In genomic region chr17:80018976-80019541, GRCm38 (mm10) we compare ENCODE assay signal across 8 mouse cellular contexts. TPM values are rescaled to one million over a fixed set of nuclear protein-coding genes. Genes with fewer than 3 reads are reported as not detected.
DNase-seq lines count a peak whose midpoint lies in the region; ATAC-seq and TF ChIP-seq lines count a peak whose summit lies in the region.

No protein-coding gene starts in this region.

- TF ChIP-seq POLR2A in kidney, adult 2 months (IDR thresholded peaks at IDR 0.05; ENCODE audit: low read depth, low read length) = no peak

- peak overlapping the region; percentile 26 for H3K4me2 ChIP-seq in forebrain, postnatal 0 days (ENCODE audit: low read depth)

- DNase-seq in adrenal gland, adult 2 months = peak; percentile 58
- no peak for DNase-seq in adrenal gland, postnatal 4 days (ENCODE audit: low spot score in 2 of 2)
- DNase-seq in R1 (ENCODE audit: low read depth, low spot score) = peak; percentile 55
- DNase-seq in forebrain, postnatal 0 days = peak; percentile 42
- peak; percentile 35 for DNase-seq in kidney, adult 2 months
- peak; percentile 38 for DNase-seq in lung, postnatal 14 days
- DNase-seq in testis, postnatal 10 days (ENCODE audit: low spot score) = peak; percentile 62
- DNase-seq in frontal cortex, adult 2 months (ENCODE audit: extremely low spot score in 1 of 2, low spot score in 1 of 2) = no peak

- H3K4me3 ChIP-seq in forebrain, postnatal 0 days (ENCODE audit: low read depth, low read length) = no peak overlapping the region
- H3K4me3 ChIP-seq in kidney, adult 2 months (ENCODE audit: insufficient read depth, low read depth, low read length) = no peak overlapping the region

- WGBS in forebrain, postnatal 0 days = 13% methylated on average over 22 of the region's 22 CpGs
- WGBS in kidney, adult 2 months = 11% methylated on average over 22 of the region's 22 CpGs

- H3K9me3 ChIP-seq in forebrain, postnatal 0 days (ENCODE audit: low read length) = no peaks in the 10 kb centered on the region

- no peaks in the 10 kb centered on the region for H3K36me3 ChIP-seq in forebrain, postnatal 0 days (ENCODE audit: insufficient read depth)
- H3K36me3 ChIP-seq in kidney, adult 2 months (ENCODE audit: control insufficient read depth, insufficient read depth, low read length) = no peaks in the 10 kb centered on the region

- TF ChIP-seq CTCF in forebrain, postnatal 0 days (IDR thresholded peaks at IDR 0.05; ENCODE audit: low read depth) = peak; percentile 66
- TF ChIP-seq CTCF in kidney, adult 2 months (conservative IDR thresholded peaks at IDR 0.05; ENCODE audit: insufficient read depth, insufficient read length, low read depth, low read length) = peak; percentile 66

- no peaks in the 10 kb centered on the region for H3K4me1 ChIP-seq in forebrain, postnatal 0 days (ENCODE audit: insufficient read depth)
- no peaks in the 10 kb centered on the region for H3K4me1 ChIP-seq in kidney, adult 2 months (ENCODE audit: control insufficient read depth, insufficient read depth, low read length)

- no peak overlapping the region for H3K27ac ChIP-seq in forebrain, postnatal 0 days (ENCODE audit: low read depth, low read length)
- no peak overlapping the region for H3K27ac ChIP-seq in kidney, adult 2 months (ENCODE audit: insufficient read depth, low read depth, low read length)

- H3K9ac ChIP-seq in forebrain, postnatal 0 days = no peak overlapping the region

- ATAC-seq in forebrain, postnatal 0 days = peak; percentile 68

- H3K27me3 ChIP-seq in forebrain, postnatal 0 days (ENCODE audit: insufficient read depth, low read length) = no peaks in the 10 kb centered on the region
- H3K27me3 ChIP-seq in kidney, adult 2 months (replicated peaks; ENCODE audit: control insufficient read depth, insufficient read depth, low read length) = no peaks in the 10 kb centered on the region

RNA-seq across cellular contexts. Expression of gene Hnrnpll, which starts 43.1 kb away (rescaled TPM):
- 10 to 100 TPM; 43.5 to 44.5 TPM for total RNA-seq in adrenal gland, adult 2 months (2021)
- 14.8 and 15.2 TPM in 2 replicates for polyA plus RNA-seq in adrenal gland, adult 2 months (2012; rRNA removed)
- total RNA-seq in adrenal gland, postnatal 4 days (2021) = 10 to 100 TPM; 72.6 to 73.0 TPM
- 60.2 and 67.6 TPM in 2 replicates for total RNA-seq in forebrain, postnatal 0 days (2014; rRNA removed)
- 42.3 and 49.7 TPM in 2 replicates for polyA plus RNA-seq in forebrain, postnatal 0 days (2015; fragmentation: Nextera tagmentation; extraction: Ambion mirVana)
- 11.7 and 13.1 TPM in 2 replicates for polyA plus RNA-seq in kidney, adult 2 months (2012; rRNA removed)
- polyA plus RNA-seq in frontal cortex, adult 2 months (2012; rRNA removed) = 50.8 and 58.0 TPM in 2 replicates

Comparison
In these comparisons a context has a peak if more than half of its experiments do, and no peak if none do; other contexts are left out.
1. DNase-seq: peak in adrenal gland, adult 2 months (single experiment), R1 (single experiment), forebrain, postnatal 0 days (single experiment), kidney, adult 2 months (single experiment), lung, postnatal 14 days (single experiment) and testis, postnatal 10 days (single experiment); none in adrenal gland, postnatal 4 days (0 of 2) and frontal cortex, adult 2 months (0 of 2).